Mouse (Mus musculus): Measurements from ENCODE around the gene Cx3cr1.

DNA sequence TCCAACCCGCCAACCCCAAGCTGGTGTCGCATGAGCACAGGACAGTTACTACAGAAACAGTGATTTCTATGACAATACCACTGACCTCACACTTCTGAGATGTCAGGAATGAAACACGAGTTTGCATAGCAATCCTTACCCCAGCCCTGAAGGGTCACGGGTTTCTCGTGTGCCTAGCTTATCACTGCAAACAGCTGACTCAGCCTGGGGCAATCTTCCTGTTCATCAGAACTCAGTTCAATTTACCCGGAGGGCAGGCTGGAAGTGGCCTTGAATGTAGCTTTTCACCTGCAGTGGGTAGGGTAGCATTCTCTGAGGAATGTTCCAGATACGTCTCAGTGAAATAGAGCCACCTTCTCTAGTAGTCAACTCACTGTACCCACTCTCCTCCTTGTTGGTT lies 75.5 kb downstream of the Cx3cr1 start:
- TF ChIP-seq CTCF (IDR thresholded peaks at IDR 0.05; ENCODE audit: borderline replicate concordance, control insufficient read depth, extremely low read depth, insufficient read depth, low read length, poor library complexity) (no peak), POLR2A (IDR thresholded peaks at IDR 0.05; ENCODE audit: control insufficient read depth, extremely low read depth, insufficient read depth, low read length, poor library complexity) (no peak)
